8 mouse cellular contexts compared by ENCODE assay signal in the genomic region with DNA sequence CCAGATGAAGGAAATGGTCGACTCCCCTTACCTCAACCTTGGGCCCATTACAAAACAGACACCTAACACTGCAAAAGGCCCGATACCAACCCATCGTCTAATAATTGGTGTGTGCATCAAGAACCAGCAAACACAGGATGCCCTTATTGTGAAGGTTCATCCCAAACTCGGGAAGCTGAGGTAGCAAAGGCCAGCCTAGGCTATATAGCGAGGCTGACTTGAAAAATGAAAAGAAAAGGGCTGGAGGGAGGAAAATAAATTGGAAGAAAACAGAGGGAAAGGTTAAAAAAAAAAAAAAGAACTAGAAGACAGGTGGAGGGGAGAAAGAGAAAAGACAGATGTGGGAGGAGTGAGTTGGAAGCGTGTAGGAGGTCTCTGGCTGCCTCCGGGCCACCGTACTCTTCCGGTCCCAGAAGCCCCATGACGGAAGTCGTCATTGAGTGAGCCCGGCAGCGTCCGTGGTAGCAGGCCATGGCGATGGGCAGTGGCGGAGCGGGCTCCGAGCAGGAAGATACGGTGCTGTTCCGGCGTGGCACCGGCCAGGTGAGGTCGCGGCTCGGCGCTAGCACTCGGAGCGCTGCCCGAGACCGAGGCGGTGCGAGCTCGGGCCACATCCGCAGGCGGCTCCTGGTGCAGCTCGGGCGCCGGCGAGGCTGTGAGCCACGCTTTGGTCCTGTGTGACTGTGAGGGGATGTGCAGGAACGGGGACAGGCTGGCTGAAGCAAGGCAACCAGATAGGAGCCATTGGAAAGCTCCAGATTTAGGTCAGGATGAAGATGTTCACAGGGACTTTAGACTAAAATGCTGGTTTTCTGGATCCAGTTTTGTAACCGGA. TPM values are rescaled to one million over a fixed set of nuclear protein-coding genes. Genes with fewer than 3 reads are reported as not detected.
DNase-seq lines count a peak whose midpoint lies in the region; ATAC-seq lines count a peak whose summit lies in the region.

A gene (plus strand): TSS at position 430 of the 835 bp plus-strand sequence.

- peak; percentile 97 for ATAC-seq in inflammation-experienced regulatory T-cells, adult 6 months
- peak; percentile 99 for ATAC-seq in megakaryocyte-erythroid progenitor cell, adult 5-6 weeks (replicated peaks; ENCODE audit: low FRiP score, low TSS enrichment, poor library complexity, severe bottlenecking)

- intact Hi-C loops in gastrocnemius, postnatal 14 days (cut with DNase I; ENCODE audit: low total_unique reads) = no loop called here
- intact Hi-C loops in left cerebral cortex, postnatal 10 days (cut with DNase I) = loop anchor here (5.0 kb wide), 1 partner anchor 368 kb away; a partner anchor contains a TSS

- DNase-seq in adrenal gland, adult (ENCODE audit: inconsistent age in 2 of 2, low spot score in 1 of 2) = peak; percentile 95 to 98
- DNase-seq in embryo, embryonic 10.5 days (ENCODE audit: low spot score) = peak; percentile 96
- peak; percentile 90 for DNase-seq in gastrocnemius, postnatal 14 days
- peak; percentile 88 to 95 for DNase-seq in left cerebral cortex, postnatal 10 days (ENCODE audit: extremely low spot score in 1 of 2, low spot score in 2 of 2)
- peak; percentile 98 for DNase-seq in right cerebral cortex, postnatal 25 days
- peak; percentile 84 to 89 for DNase-seq in urinary bladder, postnatal 4 days (ENCODE audit: low spot score in 2 of 2)

RNA-seq across cellular contexts. Expression of the gene that starts here (rescaled TPM):
- 10 to 100 TPM; 16.6 to 16.9 TPM for total RNA-seq in gastrocnemius, postnatal 14 days (2021)
- 10 to 100 TPM; 28.5 to 34.4 (median 30.8) TPM for polyA plus RNA-seq in inflammation-experienced regulatory T-cells, adult 6 months (2017; shearing (Covaris generic))
- 10 to 100 TPM; 33.2 to 38.9 TPM for total RNA-seq in left cerebral cortex, postnatal 10 days (2021)
- total RNA-seq in megakaryocyte-erythroid progenitor cell, adult 5-6 weeks (2014; fragmentation: Nextera tagmentation) = 81.4 and 87.4 TPM in 2 replicates
- 68.9 and 86.9 TPM in 2 replicates for total RNA-seq in megakaryocyte-erythroid progenitor cell, adult 5-6 weeks (2017)

Comparison
In these comparisons a context has a peak if more than half of its experiments do, and no peak if none do; other contexts are left out.
1. Peak in every context shown above with its lines: DNase-seq and ATAC-seq.